Mouse (Mus musculus) kidney, adult 2 months (tissue): ENCODE results near the gene Trank1. TPM values are rescaled to one million over a fixed set of nuclear protein-coding genes. Genes with fewer than 3 reads are reported as not detected.

ENCODE experiments used
- DNase-seq: peaks from one replicate; pipeline ENCODE4 v3.0.0; 2021
- H3K27ac ChIP-seq: fragments of 200-500 bp; 2 replicates; pipeline ENCODE4 v1.5.1; 2012; ENCODE audit warnings: low read depth, low read length, control low read depth, inconsistent platforms; ENCODE audit not compliant: insufficient read depth
- H3K27me3 ChIP-seq: fragments of 200-500 bp; replicated peaks from 2 replicates; pipeline ENCODE4 v1.6.1; 2012; ENCODE audit warnings: mild to moderate bottlenecking, moderate library complexity, low read length, inconsistent platforms; ENCODE audit not compliant: control insufficient read depth, insufficient read depth
- H3K36me3 ChIP-seq: fragments of 200-500 bp; 2 replicates; pipeline ENCODE4 v1.6.1; 2012; ENCODE audit warnings: mild to moderate bottlenecking, moderate library complexity, low read length, inconsistent platforms; ENCODE audit not compliant: control insufficient read depth, insufficient read depth
- H3K4me1 ChIP-seq: fragments of 200-500 bp; 2 replicates; pipeline ENCODE4 v1.6.1; 2011; ENCODE audit warnings: low read length; ENCODE audit not compliant: control insufficient read depth, insufficient read depth
- H3K4me3 ChIP-seq: fragments of 200-500 bp; 2 replicates; pipeline ENCODE4 v1.5.1; 2011; ENCODE audit warnings: mild to moderate bottlenecking, low read depth, low read length, control low read depth; ENCODE audit not compliant: insufficient read depth
- CTCF ChIP-seq: fragments of 200-500 bp; conservative IDR thresholded peaks from 2 replicates; pipeline ENCODE4 v1.5.1; 2011; ENCODE audit warnings: low read depth, mild to moderate bottlenecking, control low read depth, low read length, moderate library complexity, mixed read lengths; ENCODE audit not compliant: insufficient read depth, insufficient read length
- POLR2A ChIP-seq: fragments of 200-500 bp; IDR thresholded peaks from one replicate; pipeline ENCODE4 v1.6.1; 2011; ENCODE audit warnings: low read depth, low read length, control low read depth
- WGBS: fragments of 180-500 bp; shearing (Covaris S2); methylation state at CpG from one replicate; pipeline ENCODE4 v1.1.7; 2018; 5-methylcytosine and 5-hydroxymethylcytosine counted together
- polyA plus RNA-seq: library from polyadenylated mRNA; depleted of rRNA; stranded (reverse); fragments of >200 nt; gene quantifications from 2 replicates; pipeline ENCODE4 v1.2.3, GENCODE M21; 2012; rRNA removed

Trank1 gene
- polyA plus RNA-seq, result 0.13 and 0.22 TPM in 2 replicates

DNA sequence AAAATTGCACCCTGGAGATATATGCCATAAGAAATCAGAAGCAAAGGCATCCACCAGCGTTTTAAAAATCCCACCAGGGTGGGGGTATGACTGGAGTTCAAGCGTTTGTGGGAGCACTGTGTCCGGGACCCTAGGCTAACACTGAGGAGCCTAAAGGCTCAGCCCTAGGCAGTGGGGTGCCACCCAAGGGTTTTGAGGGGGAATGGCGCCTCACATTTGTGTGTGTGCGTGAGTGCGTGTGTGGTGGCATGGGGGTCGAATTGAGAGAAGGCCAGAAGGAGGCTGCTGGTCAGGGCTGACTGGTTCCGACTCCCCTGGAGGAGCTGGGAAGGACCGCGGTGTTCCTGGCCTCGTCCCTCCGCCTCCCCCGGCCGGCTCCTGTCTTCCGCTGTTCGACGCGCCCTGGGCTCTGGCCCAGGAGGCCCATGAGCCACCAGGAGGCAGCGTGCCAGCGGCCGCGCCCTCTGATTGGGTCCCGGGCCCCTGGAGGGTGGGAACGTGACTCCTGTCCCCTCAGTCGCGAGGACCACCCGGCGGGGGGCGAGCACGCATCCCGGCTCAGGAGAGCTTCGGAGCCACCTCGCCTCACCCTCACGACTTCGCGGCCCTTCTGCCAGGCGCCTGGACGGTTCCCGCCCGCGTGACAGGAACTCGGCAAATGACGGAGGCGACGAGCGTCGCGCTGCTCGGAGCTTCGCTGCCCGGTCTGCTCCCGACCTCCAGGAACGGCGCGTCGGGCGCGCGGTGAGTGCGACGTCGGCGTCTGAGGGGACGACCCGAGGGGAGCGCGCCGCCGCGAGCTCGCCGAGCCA lies at the start of gene Trank1:
Gene Trank1 (plus strand): TSS at position 709 of the 812 bp plus-strand sequence.
- H3K27ac ChIP-seq, result no peak within 1 kb of the TSS
- no peaks in the 10 kb centered on the region for H3K36me3 ChIP-seq
- H3K27me3 ChIP-seq, result peaks cover 12% of the 10 kb centered on the region
- no peak for TF ChIP-seq CTCF
- no peak for TF ChIP-seq POLR2A
- 9% methylated on average over 72 of the region's 72 CpGs for WGBS
- peak within 1 kb of the TSS; percentile 35; the same call in 1 of the 2 replicates for H3K4me3 ChIP-seq
- no peak for DNase-seq
- H3K4me1 ChIP-seq, result no peaks in the 10 kb centered on the region; the same call in 1 of the 2 replicates

DNA sequence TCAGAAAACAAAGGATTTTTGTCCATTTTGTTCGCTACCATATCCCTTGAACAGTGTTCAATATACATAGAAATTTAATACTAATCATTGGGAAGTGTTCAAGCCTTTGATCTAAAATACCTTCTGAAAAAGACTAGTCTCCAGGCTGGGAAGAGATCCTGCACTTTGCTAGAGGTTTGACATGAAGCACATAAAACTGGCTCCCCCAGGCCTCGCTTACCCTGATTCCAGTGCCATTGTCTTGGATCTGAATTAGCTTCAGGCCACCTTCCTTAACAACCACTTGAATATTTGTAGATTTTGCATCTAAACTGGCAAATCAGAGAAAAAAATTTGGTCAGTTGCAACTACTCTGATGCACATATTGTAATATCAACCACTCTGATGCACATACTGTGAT lies 43.5 kb upstream of the Trank1 start:
- TF ChIP-seq CTCF, result no peak
- no peak for TF ChIP-seq POLR2A
- over 99% methylated on average over 2 of the region's 2 CpGs for WGBS
- H3K4me3 ChIP-seq, result no peak overlapping the region
- no peaks in the 10 kb centered on the region; the same call in 1 of the 2 replicates for H3K36me3 ChIP-seq
- no peaks in the 10 kb centered on the region for H3K27me3 ChIP-seq
- no peak overlapping the region for H3K27ac ChIP-seq
- DNase-seq, result no peak
- peaks cover 2% of the 10 kb centered on the region; the same call in 1 of the 2 replicates for H3K4me1 ChIP-seq

DNA sequence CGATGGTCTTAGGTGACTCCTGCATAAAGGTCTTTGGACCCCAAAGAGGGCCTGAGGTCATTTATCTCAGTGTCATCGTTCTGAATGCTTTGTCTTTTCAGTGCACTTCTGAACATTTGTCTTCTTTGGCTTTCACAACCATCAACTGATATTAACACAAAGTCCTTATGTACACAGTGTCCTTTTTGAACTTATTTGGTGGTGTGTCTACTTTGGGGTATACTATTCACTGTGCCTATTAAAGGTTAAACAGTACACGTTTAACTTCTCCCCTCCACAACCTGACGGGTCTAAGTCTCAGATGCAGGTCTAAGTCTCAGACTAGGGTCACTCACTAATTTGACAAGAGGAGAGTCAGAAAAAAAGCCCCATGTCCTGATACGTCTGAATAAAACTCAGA lies 40.9 kb upstream of the Trank1 start:
- no peak for DNase-seq
- WGBS, result 7% methylated on average over 5 of the region's 5 CpGs
- Histone ChIP-seq H3K4me1 (peaks cover 12% of the 10 kb centered on the region), H3K36me3 (no peaks in the 10 kb centered on the region; the same call in 1 of the 2 replicates), H3K27ac (peak overlapping the region; percentile 54; the same call in 1 of the 2 replicates), H3K27me3 (no peaks in the 10 kb centered on the region), H3K4me3 (peak overlapping the region; percentile 92)
- TF ChIP-seq CTCF, result no peak
- TF ChIP-seq POLR2A, result no peak

DNA sequence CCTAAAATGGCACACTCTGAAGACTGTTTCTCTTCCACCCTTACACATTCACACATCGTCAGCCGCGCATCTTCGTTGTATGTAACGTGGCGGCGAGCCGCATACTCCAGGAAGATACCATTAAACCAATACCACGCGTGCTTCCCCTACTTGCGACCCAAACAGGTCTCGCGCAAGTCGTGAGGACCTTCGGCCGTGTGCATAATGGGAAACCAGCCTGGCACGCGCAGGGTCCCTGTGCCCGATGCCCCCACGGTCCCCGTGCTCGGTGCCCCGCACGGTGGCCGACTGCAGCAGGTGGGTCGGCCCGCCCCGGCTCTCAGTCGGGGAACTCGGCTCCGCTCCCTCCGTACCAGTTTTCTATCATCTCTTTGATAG lies 40.5 kb upstream of the Trank1 start:
- no peak for DNase-seq
- TF ChIP-seq POLR2A (no peak), CTCF (no peak)
- H3K27ac ChIP-seq, result peak overlapping the region; percentile 54
- no peaks in the 10 kb centered on the region; the same call in 1 of the 2 replicates for H3K36me3 ChIP-seq
- under 1% methylated on average over 32 of the region's 32 CpGs for WGBS
- H3K4me3 ChIP-seq, result peak overlapping the region; percentile 92
- peaks cover 12% of the 10 kb centered on the region for H3K4me1 ChIP-seq
- H3K27me3 ChIP-seq, result no peaks in the 10 kb centered on the region

DNA sequence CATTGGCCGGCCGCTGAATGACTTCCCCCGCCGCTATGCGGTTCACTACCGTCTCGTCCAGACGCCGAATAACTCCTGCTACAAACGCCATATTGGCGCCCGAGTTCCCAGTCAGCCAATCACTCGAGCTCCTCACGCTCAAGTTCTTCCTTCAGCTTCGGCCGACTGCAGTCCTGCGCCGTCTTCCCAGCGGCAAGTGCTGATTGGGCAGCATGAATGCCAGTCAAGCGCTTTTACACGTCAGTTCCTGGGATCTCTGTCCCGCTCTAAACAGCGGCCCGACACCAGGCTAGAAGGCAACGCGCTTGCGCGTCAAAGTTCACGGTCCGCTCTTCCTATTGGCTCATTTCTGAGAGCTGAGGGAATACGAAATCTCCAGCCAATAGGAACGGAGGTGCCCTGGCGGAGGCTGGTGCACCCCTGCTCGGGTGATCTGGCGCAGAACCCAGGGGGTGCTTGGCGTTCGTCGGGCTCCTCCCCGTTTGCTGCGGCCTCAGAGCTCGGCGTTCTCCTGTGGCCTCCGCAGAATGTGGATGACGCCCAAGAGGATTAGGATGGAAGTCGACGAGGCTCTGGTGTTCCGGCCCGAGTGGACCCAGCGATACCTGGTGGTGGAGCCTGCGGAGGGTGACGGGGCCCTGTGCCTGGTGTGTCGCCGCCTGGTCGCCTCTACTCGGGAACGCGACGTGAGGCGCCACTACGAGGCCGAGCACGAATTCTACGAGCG lies 39.9 kb upstream of the Trank1 start, which contains the start of the genes Mlh1 and Epm2aip1:
Gene Mlh1 (minus strand): TSS at position 358 of the 727 bp plus-strand sequence.
Gene Epm2aip1 (plus strand): TSS at position 496 of the 727 bp plus-strand sequence.
- WGBS, result under 1% methylated on average over 64 of the region's 64 CpGs

DNA sequence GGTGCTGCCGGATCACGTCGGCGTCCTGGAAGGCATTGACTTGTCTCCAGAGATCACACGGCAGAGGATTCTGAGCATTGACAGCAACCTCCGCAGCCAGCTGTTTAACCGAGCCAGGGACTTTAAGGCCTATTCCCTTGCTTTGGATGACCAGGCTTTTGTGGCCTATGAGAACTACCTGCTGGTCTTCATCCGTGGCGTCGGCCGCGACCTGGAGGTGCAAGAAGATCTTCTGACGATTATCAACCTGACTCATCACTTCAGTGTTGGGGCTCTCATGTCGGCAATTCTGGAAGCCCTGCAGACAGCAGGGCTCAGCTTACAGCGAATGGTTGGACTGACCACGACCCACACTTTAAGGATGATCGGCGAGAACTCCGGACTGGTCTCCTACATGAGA lies 39.2 kb upstream of the Trank1 start:
- WGBS, result 2% methylated on average over 19 of the region's 19 CpGs
- peak; percentile 51 for DNase-seq
- Histone ChIP-seq H3K36me3 (no peaks in the 10 kb centered on the region; the same call in 1 of the 2 replicates), H3K27me3 (no peaks in the 10 kb centered on the region), H3K4me1 (peaks cover 12% of the 10 kb centered on the region), H3K4me3 (peak overlapping the region; percentile 84), H3K27ac (peak overlapping the region; percentile 88)
- TF ChIP-seq POLR2A (no peak), CTCF (no peak)

More for the DNA sequence above, 39.9 kb upstream of the Trank1 start, which contains the start of the genes Mlh1 and Epm2aip1:
- H3K4me3 ChIP-seq, result peak within 1 kb of the TSS; percentile 92
- peaks cover 12% of the 10 kb centered on the region for H3K4me1 ChIP-seq
- DNase-seq, result peak; percentile 100
- peak within 1 kb of the TSS; percentile 88 for H3K27ac ChIP-seq
- TF ChIP-seq CTCF, result no peak
- peak; percentile 90 for TF ChIP-seq POLR2A
- no peaks in the 10 kb centered on the region; the same call in 1 of the 2 replicates for H3K36me3 ChIP-seq
- H3K27me3 ChIP-seq, result no peaks in the 10 kb centered on the region
